Mouse (Mus musculus) bone marrow macrophage, adult 2 months (primary cell): ENCODE data around the gene A130010J15Rik.

Source experiments
- CTCF ChIP-seq: IDR thresholded peaks from 2 replicates; pipeline ENCODE4 v1.5.1; 2012; ENCODE audit warnings: low read depth, mild to moderate bottlenecking, low read length, moderate library complexity
- POLR2A ChIP-seq: IDR thresholded peaks from 2 replicates; pipeline ENCODE4 v1.6.1; 2012; ENCODE audit warnings: mild to moderate bottlenecking, low read depth, low read length, borderline replicate concordance

DNA sequence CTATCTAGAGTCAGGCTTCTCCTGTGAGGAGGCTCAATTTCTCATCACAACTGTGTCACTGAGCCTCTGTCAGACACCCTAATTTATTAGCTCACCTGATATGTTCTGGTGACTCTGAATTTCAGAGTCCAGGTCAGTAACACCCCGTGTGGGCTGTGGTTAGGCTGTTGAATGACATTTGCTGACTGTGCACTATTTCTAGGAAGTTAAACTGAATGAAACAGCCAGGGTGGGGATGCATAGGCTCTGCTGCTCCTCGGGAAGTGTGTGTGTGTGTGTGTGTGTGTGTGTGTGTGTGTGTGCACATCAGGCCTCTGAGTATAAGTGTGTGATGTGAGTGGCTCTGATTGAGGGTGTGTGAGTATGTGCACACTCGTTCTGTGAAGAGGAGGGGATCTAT lies 29.2 kb upstream of the A130010J15Rik start:
- no peak for TF ChIP-seq CTCF
- TF ChIP-seq POLR2A: no peak
